Mouse (Mus musculus): Measurements from ENCODE around the gene Pmpcb. TPM values are rescaled to one million over a fixed set of nuclear protein-coding genes. Genes with fewer than 3 reads are reported as not detected.

The Pmpcb gene
- polyA plus RNA-seq, 1 experiment from 2014 or later: 77.9 TPM

DNA sequence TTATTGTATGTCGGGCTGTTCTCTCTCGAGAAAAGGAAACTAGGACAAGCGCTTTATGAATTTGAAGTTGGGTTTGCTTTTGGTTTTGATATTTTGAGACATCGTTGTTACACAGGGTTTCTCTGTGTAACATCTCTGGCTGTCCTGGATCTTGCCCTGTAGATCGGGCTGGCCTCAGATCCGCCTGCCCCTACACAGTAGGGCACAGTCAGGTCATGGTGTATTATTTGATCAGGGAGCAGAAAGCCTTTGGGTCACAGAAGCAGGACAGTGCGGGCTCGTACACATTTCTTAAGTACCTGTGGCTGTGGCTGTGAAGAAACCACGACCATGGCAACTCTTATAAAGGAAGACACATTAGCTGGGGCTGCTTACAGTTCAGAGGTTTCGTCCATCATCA is 679 bp downstream of the Pmpcb start:
- ATAC-seq (ENCODE audit: insufficient read depth, low FRiP score): no peak
- Histone ChIP-seq H3K4me2 (ENCODE audit: low read depth, low read length) (peak overlapping the region; percentile 79), H3K4me1 (ENCODE audit: control insufficient read depth, insufficient read depth, low read length) (peaks cover 12% of the 10 kb centered on the region), H3K9ac (ENCODE audit: low read length) (peak overlapping the region; percentile 82), H3K27ac (ENCODE audit: low read length) (no peak overlapping the region), H3K27me3 (ENCODE audit: control insufficient read depth, insufficient read depth, low read length) (no peaks in the 10 kb centered on the region), H3K36me3 (ENCODE audit: control insufficient read depth, insufficient read depth, low read length) (peaks cover 13% of the 10 kb centered on the region; the same call in 1 of the 2 replicates), H3K9me3 (replicated peaks; ENCODE audit: control insufficient read depth, low read length) (no peaks in the 10 kb centered on the region), H3K4me3 (replicated peaks; ENCODE audit: low read length) (peak overlapping the region; percentile 67)
- 14% methylated on average over 10 of the region's 10 CpGs for WGBS

DNA sequence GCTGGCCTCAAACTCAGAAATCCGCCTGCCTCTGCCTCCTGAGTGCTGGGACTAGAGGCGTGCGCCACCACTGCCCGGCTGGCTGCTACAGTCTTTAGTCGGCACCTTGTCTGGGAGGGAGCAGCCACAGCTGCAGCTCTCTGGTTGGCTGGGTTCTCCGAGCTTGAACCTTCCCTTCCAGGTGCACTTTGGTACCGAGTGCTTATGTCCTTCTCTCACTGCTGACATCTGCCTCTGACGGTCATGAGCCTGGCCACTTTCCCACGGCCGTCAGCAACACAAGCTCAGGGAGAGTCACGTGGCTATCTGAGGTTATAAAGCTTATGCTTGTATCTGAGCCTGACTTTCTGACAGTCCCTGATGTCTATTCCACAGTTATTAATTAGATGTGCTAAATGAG is 2.2 kb downstream of the Pmpcb start:
- no peak overlapping the region for H3K9ac ChIP-seq (ENCODE audit: low read length)
- no peak overlapping the region for H3K4me3 ChIP-seq (replicated peaks; ENCODE audit: low read length)
- no peaks in the 10 kb centered on the region for H3K27me3 ChIP-seq (ENCODE audit: control insufficient read depth, insufficient read depth, low read length)
- H3K36me3 ChIP-seq (ENCODE audit: control insufficient read depth, insufficient read depth, low read length): peaks cover 19% of the 10 kb centered on the region; the same call in 1 of the 2 replicates
- no peak overlapping the region for H3K27ac ChIP-seq (ENCODE audit: low read length)
- peaks cover 9% of the 10 kb centered on the region for H3K4me1 ChIP-seq (ENCODE audit: control insufficient read depth, insufficient read depth, low read length)
- WGBS: 86% methylated on average over 11 of the region's 11 CpGs
- H3K4me2 ChIP-seq (ENCODE audit: low read depth, low read length): no peak overlapping the region
- no peaks in the 10 kb centered on the region for H3K9me3 ChIP-seq (replicated peaks; ENCODE audit: control insufficient read depth, low read length)
- ATAC-seq (ENCODE audit: insufficient read depth, low FRiP score): no peak

DNA sequence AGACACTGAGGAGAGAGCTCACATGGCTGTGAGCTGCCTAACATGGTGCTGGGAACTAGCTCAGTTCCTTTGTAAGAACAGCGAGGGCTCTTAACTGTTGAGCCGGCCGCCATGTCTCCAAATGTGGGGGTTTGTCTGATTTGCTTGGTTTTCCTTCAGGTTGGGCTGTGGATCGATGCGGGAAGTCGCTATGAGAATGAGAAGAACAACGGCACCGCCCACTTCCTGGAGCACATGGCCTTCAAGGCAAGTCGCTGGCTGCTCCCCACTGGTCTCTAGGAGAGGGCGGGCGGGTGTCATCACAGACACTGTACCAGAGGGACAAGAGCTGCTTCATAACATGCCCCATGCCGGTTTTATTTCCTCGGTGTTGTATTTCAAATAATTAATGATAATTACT is 2.9 kb downstream of the Pmpcb start:
- Histone ChIP-seq H3K36me3 (ENCODE audit: control insufficient read depth, insufficient read depth, low read length) (peaks cover 21% of the 10 kb centered on the region; the same call in 1 of the 2 replicates), H3K9ac (ENCODE audit: low read length) (no peak overlapping the region), H3K4me3 (replicated peaks; ENCODE audit: low read length) (no peak overlapping the region), H3K27me3 (ENCODE audit: control insufficient read depth, insufficient read depth, low read length) (no peaks in the 10 kb centered on the region), H3K4me1 (ENCODE audit: control insufficient read depth, insufficient read depth, low read length) (peaks cover 9% of the 10 kb centered on the region), H3K4me2 (ENCODE audit: low read depth, low read length) (no peak overlapping the region), H3K9me3 (replicated peaks; ENCODE audit: control insufficient read depth, low read length) (no peaks in the 10 kb centered on the region), H3K27ac (ENCODE audit: low read length) (no peak overlapping the region)
- WGBS: 87% methylated on average over 13 of the region's 13 CpGs
- no peak for ATAC-seq (ENCODE audit: insufficient read depth, low FRiP score)

DNA sequence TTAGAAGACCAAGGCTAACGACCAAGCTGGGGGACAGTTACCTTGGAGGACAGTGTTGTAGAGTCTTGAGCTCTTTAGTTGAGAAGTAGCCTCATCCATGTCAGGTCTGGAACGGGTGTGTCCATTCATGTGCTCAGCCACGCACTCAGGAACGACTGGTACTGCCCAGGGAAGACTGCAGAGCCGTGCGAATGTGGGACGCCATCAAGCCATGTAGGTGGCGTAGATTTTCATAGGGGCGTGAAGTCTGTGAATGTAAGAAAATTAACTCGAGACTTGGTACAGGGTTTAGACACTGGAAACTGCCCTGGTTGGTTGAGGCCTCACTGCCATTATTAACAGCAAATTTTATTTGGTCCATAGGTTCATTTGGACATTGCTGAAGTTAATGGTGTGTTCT is 6.7 kb downstream of the Pmpcb start:
- Histone ChIP-seq H3K4me2 (ENCODE audit: low read depth, low read length) (no peak overlapping the region), H3K9me3 (replicated peaks; ENCODE audit: control insufficient read depth, low read length) (no peaks in the 10 kb centered on the region), H3K9ac (ENCODE audit: low read length) (no peak overlapping the region), H3K4me3 (replicated peaks; ENCODE audit: low read length) (no peak overlapping the region), H3K27ac (ENCODE audit: low read length) (no peak overlapping the region), H3K4me1 (ENCODE audit: control insufficient read depth, insufficient read depth, low read length) (no peaks in the 10 kb centered on the region), H3K27me3 (ENCODE audit: control insufficient read depth, insufficient read depth, low read length) (no peaks in the 10 kb centered on the region), H3K36me3 (ENCODE audit: control insufficient read depth, insufficient read depth, low read length) (peaks cover 24% of the 10 kb centered on the region; the same call in 1 of the 2 replicates)
- WGBS: 95% methylated on average over 10 of the region's 10 CpGs
- ATAC-seq (ENCODE audit: insufficient read depth, low FRiP score): no peak

DNA sequence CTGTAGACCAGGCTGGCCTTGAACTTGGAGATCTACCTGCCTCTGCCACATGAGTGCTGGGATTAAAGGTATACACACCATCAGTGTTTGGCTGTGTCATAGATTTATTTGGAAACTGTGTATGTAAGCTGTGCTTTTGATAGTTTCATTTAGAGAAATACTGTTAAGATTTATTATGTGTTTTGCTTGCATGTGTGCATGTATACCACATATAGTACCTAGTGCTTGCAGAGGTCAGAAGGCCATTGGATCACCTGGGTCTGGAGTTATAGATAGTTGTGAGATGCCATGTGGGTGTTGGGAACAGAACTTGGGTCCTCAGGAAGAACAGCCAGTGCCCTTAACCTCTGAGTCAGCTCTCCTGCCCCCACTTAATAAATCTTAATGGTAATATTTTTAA is 7.7 kb downstream of the Pmpcb start:
- no peak overlapping the region for H3K4me3 ChIP-seq (replicated peaks; ENCODE audit: low read length)
- H3K4me2 ChIP-seq (ENCODE audit: low read depth, low read length): no peak overlapping the region
- H3K9me3 ChIP-seq (replicated peaks; ENCODE audit: control insufficient read depth, low read length): no peaks in the 10 kb centered on the region
- H3K9ac ChIP-seq (ENCODE audit: low read length): no peak overlapping the region
- ATAC-seq (ENCODE audit: insufficient read depth, low FRiP score): no peak
- H3K27me3 ChIP-seq (ENCODE audit: control insufficient read depth, insufficient read depth, low read length): no peaks in the 10 kb centered on the region
- H3K27ac ChIP-seq (ENCODE audit: low read length): no peak overlapping the region
- no peaks in the 10 kb centered on the region for H3K4me1 ChIP-seq (ENCODE audit: control insufficient read depth, insufficient read depth, low read length)
- peaks cover 28% of the 10 kb centered on the region; the same call in 1 of the 2 replicates for H3K36me3 ChIP-seq (ENCODE audit: control insufficient read depth, insufficient read depth, low read length)

DNA sequence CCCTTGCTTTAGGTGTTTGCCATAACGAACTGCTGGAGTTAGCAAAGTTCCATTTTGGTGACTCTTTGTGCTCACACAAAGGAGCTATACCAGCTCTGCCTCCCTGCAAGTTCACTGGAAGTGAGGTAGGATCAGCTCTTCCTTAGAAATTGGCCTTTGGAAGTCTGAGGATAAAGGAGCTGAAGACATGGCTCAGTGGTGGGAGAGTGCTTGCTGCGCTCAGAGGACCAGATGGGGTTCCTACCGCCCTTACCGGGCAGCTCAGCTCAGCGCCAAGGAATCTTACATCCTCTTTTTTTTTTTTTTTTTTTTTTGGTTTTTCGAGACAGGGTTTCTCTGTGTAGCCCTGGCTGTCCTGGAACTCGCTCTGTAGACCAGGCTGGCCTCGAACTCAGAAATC is 9.0 kb downstream of the Pmpcb start:
- H3K36me3 ChIP-seq (ENCODE audit: control insufficient read depth, insufficient read depth, low read length): peaks cover 23% of the 10 kb centered on the region; the same call in 1 of the 2 replicates
- ATAC-seq (ENCODE audit: insufficient read depth, low FRiP score): no peak

DNA sequence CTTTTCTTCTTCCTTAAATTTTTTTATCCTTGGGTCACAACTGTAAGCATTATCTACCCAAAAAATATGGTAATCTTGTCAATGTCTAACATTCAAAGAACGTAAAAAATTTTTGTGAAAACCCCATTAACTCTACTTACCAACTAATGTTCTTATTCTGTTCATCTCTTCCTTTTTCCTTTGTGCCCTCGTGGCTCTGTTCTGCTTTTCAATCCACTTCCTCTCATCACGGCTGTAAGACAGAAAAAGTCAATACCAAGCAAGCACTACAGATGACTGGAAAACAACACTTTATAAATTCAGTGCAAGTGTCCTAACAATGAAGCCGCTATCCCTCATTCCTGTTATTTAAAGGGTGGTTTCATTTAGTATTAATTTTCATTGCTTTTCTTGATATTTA is 31.6 kb downstream of the Pmpcb start:
- no peak overlapping the region for H3K4me3 ChIP-seq (replicated peaks; ENCODE audit: low read length)
- no peak overlapping the region for H3K9ac ChIP-seq (ENCODE audit: low read length)
- no peak overlapping the region for H3K4me2 ChIP-seq (ENCODE audit: low read depth, low read length)
- no peak overlapping the region for H3K27ac ChIP-seq (ENCODE audit: low read length)
- no peak for ATAC-seq (ENCODE audit: insufficient read depth, low FRiP score)
- WGBS: 90% methylated on average over 4 of the region's 4 CpGs
- H3K9me3 ChIP-seq (replicated peaks; ENCODE audit: control insufficient read depth, low read length): no peaks in the 10 kb centered on the region
- no peaks in the 10 kb centered on the region for H3K4me1 ChIP-seq (ENCODE audit: control insufficient read depth, insufficient read depth, low read length)
- H3K27me3 ChIP-seq (ENCODE audit: control insufficient read depth, insufficient read depth, low read length): no peaks in the 10 kb centered on the region
- peaks cover 31% of the 10 kb centered on the region for H3K36me3 ChIP-seq (ENCODE audit: control insufficient read depth, insufficient read depth, low read length)

More for the DNA sequence above, 9.0 kb downstream of the Pmpcb start:
- Histone ChIP-seq H3K4me3 (replicated peaks; ENCODE audit: low read length) (no peak overlapping the region), H3K4me1 (ENCODE audit: control insufficient read depth, insufficient read depth, low read length) (no peaks in the 10 kb centered on the region), H3K27me3 (ENCODE audit: control insufficient read depth, insufficient read depth, low read length) (no peaks in the 10 kb centered on the region), H3K9me3 (replicated peaks; ENCODE audit: control insufficient read depth, low read length) (no peaks in the 10 kb centered on the region), H3K27ac (ENCODE audit: low read length) (no peak overlapping the region), H3K4me2 (ENCODE audit: low read depth, low read length) (no peak overlapping the region), H3K9ac (ENCODE audit: low read length) (no peak overlapping the region)
- WGBS: 93% methylated on average over 7 of the region's 8 CpGs

DNA sequence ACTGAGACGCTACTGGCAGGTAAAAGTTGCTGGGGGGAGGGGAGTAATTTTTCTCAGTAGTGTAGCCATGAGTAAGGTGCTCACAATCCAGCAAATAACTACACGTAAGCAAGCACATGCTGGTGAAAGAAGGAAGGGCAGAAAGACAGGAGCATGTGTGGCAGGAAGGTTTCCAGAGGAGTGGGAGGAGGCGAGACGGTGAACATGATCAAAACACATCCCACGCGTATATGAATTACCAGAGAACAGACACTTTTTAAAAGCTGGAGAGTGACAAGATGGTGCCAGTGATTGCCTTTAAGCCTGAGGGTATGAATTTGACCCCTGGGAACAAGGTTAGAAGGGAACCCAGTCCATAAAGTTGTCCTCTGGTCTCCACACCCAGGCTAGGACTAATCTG is 32.9 kb downstream of the Pmpcb start:
- 91% methylated on average over 6 of the region's 6 CpGs for WGBS

DNA sequence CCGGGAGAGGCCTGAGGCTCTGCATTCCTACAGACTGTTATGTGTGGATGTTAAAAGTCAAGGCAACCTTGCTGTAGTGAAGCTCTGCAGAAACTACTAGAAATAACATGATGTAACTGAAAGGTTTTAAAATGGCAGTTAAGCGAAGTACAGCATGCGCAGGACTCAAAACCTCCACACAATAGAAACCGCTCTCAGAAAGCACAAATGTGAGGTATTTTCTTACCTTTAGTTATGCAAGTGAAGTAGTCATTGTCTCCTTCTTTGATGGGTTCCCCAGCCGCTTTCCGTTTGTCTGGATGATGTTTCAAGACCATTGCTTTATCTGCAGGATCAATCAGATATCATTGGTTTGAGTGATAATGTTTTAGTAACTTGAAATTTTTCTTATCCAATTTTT is 39.5 kb downstream of the Pmpcb start:
- Histone ChIP-seq H3K4me3 (replicated peaks; ENCODE audit: low read length) (no peak overlapping the region), H3K4me1 (ENCODE audit: control insufficient read depth, insufficient read depth, low read length) (no peaks in the 10 kb centered on the region), H3K9ac (ENCODE audit: low read length) (no peak overlapping the region), H3K9me3 (replicated peaks; ENCODE audit: control insufficient read depth, low read length) (no peaks in the 10 kb centered on the region), H3K27me3 (ENCODE audit: control insufficient read depth, insufficient read depth, low read length) (no peaks in the 10 kb centered on the region), H3K27ac (ENCODE audit: low read length) (no peak overlapping the region), H3K4me2 (ENCODE audit: low read depth, low read length) (no peak overlapping the region), H3K36me3 (ENCODE audit: control insufficient read depth, insufficient read depth, low read length) (0 out of 2 replicates have a peak, but pooled peaks cover 3% of the 10 kb centered on the region)
- 91% methylated on average over 6 of the region's 6 CpGs for WGBS
- no peak for ATAC-seq (ENCODE audit: insufficient read depth, low FRiP score)

More for the DNA sequence above, 32.9 kb downstream of the Pmpcb start:
- Histone ChIP-seq H3K9ac (ENCODE audit: low read length) (no peak overlapping the region), H3K27me3 (ENCODE audit: control insufficient read depth, insufficient read depth, low read length) (no peaks in the 10 kb centered on the region), H3K4me2 (ENCODE audit: low read depth, low read length) (no peak overlapping the region), H3K4me3 (replicated peaks; ENCODE audit: low read length) (no peak overlapping the region), H3K27ac (ENCODE audit: low read length) (no peak overlapping the region), H3K4me1 (ENCODE audit: control insufficient read depth, insufficient read depth, low read length) (no peaks in the 10 kb centered on the region), H3K36me3 (ENCODE audit: control insufficient read depth, insufficient read depth, low read length) (peaks cover 23% of the 10 kb centered on the region), H3K9me3 (replicated peaks; ENCODE audit: control insufficient read depth, low read length) (no peaks in the 10 kb centered on the region)
- ATAC-seq (ENCODE audit: insufficient read depth, low FRiP score): no peak

Measured in stomach, embryonic 16.5 days (tissue).